1 mouse cellular context compared by ENCODE assay signal in genomic region chr1:91456301-91456801, GRCm38 (mm10).
TF ChIP-seq lines count a peak whose summit lies in the region.

No protein-coding gene starts in this region.

TF ChIP-seq in CH12.LX, 34 proteins besides CTCF, POLR2A, EP300 and RAD21:
- TF ChIP-seq MEF2A (IDR thresholded peaks at IDR 0.05; ENCODE audit: borderline replicate concordance, low read depth, low read length) (no peak), JUND (conservative IDR thresholded peaks at IDR 0.05; ENCODE audit: low read depth, low read length) (no peak), UBTF (IDR thresholded peaks at IDR 0.05; ENCODE audit: low read depth, low read length) (no peak), SMC3 (IDR thresholded peaks at IDR 0.05; ENCODE audit: low read depth, low read length) (no peak), MAZ (IDR thresholded peaks at IDR 0.05; ENCODE audit: low read depth, low read length) (no peak), MAFK (IDR thresholded peaks at IDR 0.05; ENCODE audit: insufficient replicate concordance, low read length) (no peak), GABPA (IDR thresholded peaks at IDR 0.05; ENCODE audit: insufficient replicate concordance, low read depth, low read length) (no peak), SIN3A (IDR thresholded peaks at IDR 0.05; ENCODE audit: low read length) (no peak), TCF12 (IDR thresholded peaks at IDR 0.05; ENCODE audit: low read depth, low read length) (no peak)
